Mouse (Mus musculus) bone marrow, adult 2 months (tissue): ENCODE measurements around the gene Rcc2. TPM values are rescaled to one million over a fixed set of nuclear protein-coding genes. Genes with fewer than 3 reads are reported as not detected.
A peak's percentile ranks its signal among the peaks of the same experiment; 100 is the strongest.

ENCODE experiments used
- H3K27ac ChIP-seq: fragments of 200-500 bp; 2 replicates; pipeline ENCODE4 v1.5.1; 2012; ENCODE audit warnings: low read depth, mild to moderate bottlenecking, control low read depth, inconsistent platforms, low read length; ENCODE audit not compliant: control insufficient read depth, poor library complexity, insufficient read depth
- H3K4me1 ChIP-seq: fragments of 200-500 bp; 2 replicates; pipeline ENCODE4 v1.6.1; 2011; ENCODE audit warnings: low read length; ENCODE audit not compliant: control insufficient read depth, insufficient read depth
- H3K4me3 ChIP-seq: fragments of 200-500 bp; replicated peaks from 2 replicates; pipeline ENCODE3; 2011; ENCODE audit warnings: mild to moderate bottlenecking, low read depth, low read length, control low read depth; ENCODE audit not compliant: control insufficient read depth
- CTCF ChIP-seq: fragments of 200-500 bp; IDR thresholded peaks from 2 replicates; pipeline ENCODE4 v1.5.1; 2011; ENCODE audit warnings: low read length, control low read depth; ENCODE audit not compliant: control insufficient read depth, insufficient read depth
- POLR2A ChIP-seq: fragments of 200-500 bp; IDR thresholded peaks from 2 replicates; pipeline ENCODE4 v1.6.1; 2011; ENCODE audit warnings: low read depth, mild to moderate bottlenecking, control low read depth, low read length, borderline replicate concordance; ENCODE audit not compliant: control insufficient read depth
- WGBS: fragments of 180-500 bp; shearing (Covaris S2); methylation state at CpG from one replicate; pipeline ENCODE4 v1.1.7; 2018; 5-methylcytosine and 5-hydroxymethylcytosine counted together
- polyA plus RNA-seq: library from polyadenylated mRNA; stranded (reverse); fragments of >200 nt; gene quantifications from 2 replicates; pipeline ENCODE4 v1.2.4, GENCODE M21; 2011; ENCODE audit warnings: low replicate concordance; ENCODE audit not compliant: missing spikeins, insufficient read depth, insufficient read length

Rcc2 gene
- polyA plus RNA-seq, 1 experiment, result 105 TPM

GRCm38 (mm10) chr4:140747978-140748377 lies 47.6 kb downstream of the Rcc2 start:
- TF ChIP-seq CTCF (no peak), POLR2A (no peak)
- no peak overlapping the region for H3K27ac ChIP-seq
- 83% methylated on average over 12 of the region's 12 CpGs for WGBS
- H3K4me1 ChIP-seq, result no peaks in the 10 kb centered on the region
- H3K4me3 ChIP-seq, result no peak overlapping the region

GRCm38 (mm10) chr4:140750328-140750727 lies 50.0 kb downstream of the Rcc2 start:
- no peaks in the 10 kb centered on the region for H3K4me1 ChIP-seq
- no peak overlapping the region for H3K4me3 ChIP-seq
- TF ChIP-seq CTCF (no peak), POLR2A (no peak)
- 19% methylated on average over 19 of the region's 19 CpGs for WGBS
- peak overlapping the region; percentile 15; the same call in 1 of the 2 replicates for H3K27ac ChIP-seq

GRCm38 (mm10) chr4:140753366-140753765 lies 53.0 kb downstream of the Rcc2 start:
- no peaks in the 10 kb centered on the region for H3K4me1 ChIP-seq
- TF ChIP-seq CTCF, result no peak
- no peak for TF ChIP-seq POLR2A
- 73% methylated on average over 7 of the region's 7 CpGs for WGBS
- H3K27ac ChIP-seq, result no peak overlapping the region
- H3K4me3 ChIP-seq, result no peak overlapping the region

- 74% methylated on average over 3 of the region's 3 CpGs for WGBS
- TF ChIP-seq CTCF (no peak), POLR2A (no peak)
- Histone ChIP-seq H3K4me3 (no peak overlapping the region), H3K27ac (no peak overlapping the region), H3K4me1 (no peaks in the 10 kb centered on the region)
Measured at GRCm38 (mm10) chr4:140755811-140756210, 55.5 kb downstream of the Rcc2 start.

- 92% methylated on average over 7 of the region's 7 CpGs for WGBS
Measured at GRCm38 (mm10) chr4:140761601-140762000, 61.3 kb downstream of the Rcc2 start.

GRCm38 (mm10) chr4:140763158-140763557 lies 62.8 kb downstream of the Rcc2 start:
- no peak overlapping the region for H3K4me3 ChIP-seq
- TF ChIP-seq CTCF, result peak; percentile 90
- TF ChIP-seq POLR2A, result no peak
- H3K27ac ChIP-seq, result no peak overlapping the region
- WGBS, result 46% methylated on average over 9 of the region's 9 CpGs
- no peaks in the 10 kb centered on the region for H3K4me1 ChIP-seq

More at GRCm38 (mm10) chr4:140761601-140762000, 61.3 kb downstream of the Rcc2 start:
- no peak overlapping the region for H3K4me3 ChIP-seq
- TF ChIP-seq CTCF (no peak), POLR2A (no peak)
- no peaks in the 10 kb centered on the region for H3K4me1 ChIP-seq
- H3K27ac ChIP-seq, result no peak overlapping the region

- no peak overlapping the region for H3K4me3 ChIP-seq
- peak overlapping the region; percentile 50; the same call in 1 of the 2 replicates for H3K27ac ChIP-seq
- no peak for TF ChIP-seq CTCF
- no peak for TF ChIP-seq POLR2A
- H3K4me1 ChIP-seq, result no peaks in the 10 kb centered on the region; the same call in 1 of the 2 replicates
- 37% methylated on average over 3 of the region's 3 CpGs for WGBS
Measured at GRCm38 (mm10) chr4:140765936-140766335, 65.6 kb downstream of the Rcc2 start.

- H3K4me1 ChIP-seq, result peaks cover 3% of the 10 kb centered on the region
- H3K27ac ChIP-seq, result no peak overlapping the region
- WGBS, result 89% methylated on average over 5 of the region's 5 CpGs
- H3K4me3 ChIP-seq, result no peak overlapping the region
- TF ChIP-seq CTCF, result no peak
- TF ChIP-seq POLR2A, result no peak
Measured at GRCm38 (mm10) chr4:140768973-140769372, 68.6 kb downstream of the Rcc2 start.

GRCm38 (mm10) chr4:140770433-140770832 lies 70.1 kb downstream of the Rcc2 start:
- TF ChIP-seq POLR2A (no peak; the same call in 1 of the 2 replicates), CTCF (no peak)
- WGBS, result 9% methylated on average over 13 of the region's 13 CpGs
- Histone ChIP-seq H3K4me3 (peak overlapping the region; percentile 59), H3K4me1 (peaks cover 3% of the 10 kb centered on the region), H3K27ac (peak overlapping the region; percentile 47)
